Mouse (Mus musculus) C2C12 (cell line): ENCODE measurements around the gene Akap6.

Source experiments
- CEBPB ChIP-seq: IDR thresholded peaks from one replicate; pipeline ENCODE4 v1.6.1; 2011; ENCODE audit warnings: low read depth, mild to moderate bottlenecking, control low read depth, moderate library complexity
- CTCF ChIP-seq: IDR thresholded peaks from one replicate; pipeline ENCODE4 v1.5.1; 2011; ENCODE audit not compliant: control insufficient read depth, insufficient read depth, insufficient read length
- FOSL1 ChIP-seq: IDR thresholded peaks from one replicate; pipeline ENCODE4 v1.8.0; 2011; ENCODE audit warnings: mild to moderate bottlenecking, low read length; ENCODE audit not compliant: poor library complexity, insufficient read depth, severe bottlenecking
- MAX ChIP-seq: IDR thresholded peaks from one replicate; pipeline ENCODE4 v1.6.1; 2011; ENCODE audit warnings: mild to moderate bottlenecking, control low read depth
- MYOD1 ChIP-seq: IDR thresholded peaks from one replicate; pipeline ENCODE4 v1.6.1; 2011; ENCODE audit warnings: low read depth; ENCODE audit not compliant: control insufficient read depth, insufficient read length
- MYOG ChIP-seq: IDR thresholded peaks from one replicate; pipeline ENCODE4 v1.6.1; 2011; ENCODE audit not compliant: control insufficient read depth, insufficient read length; ENCODE audit errors: extremely low read depth
- USF1 ChIP-seq: IDR thresholded peaks from one replicate; pipeline ENCODE4 v1.6.1; 2011; ENCODE audit warnings: low read depth, mild to moderate bottlenecking, control low read depth, moderate library complexity

GRCm38 (mm10) chr12:52879324-52879723 lies 180.1 kb downstream of the Akap6 start:
- TF ChIP-seq CTCF = no peak
- TF ChIP-seq USF1 = no peak
- TF ChIP-seq MAX = no peak
- no peak for TF ChIP-seq MYOG
- no peak for TF ChIP-seq CEBPB
- no peak for TF ChIP-seq MYOD1
- TF ChIP-seq FOSL1 = no peak
